Mouse (Mus musculus) ZHBTc4 (cell line): ENCODE measurements around the gene Cacna1e.

Experiments
- DNase-seq: peaks from one replicate; pipeline ENCODE4 v3.0.0-alpha.2; 2011; ENCODE audit warnings: low read depth, low spot score

The Cacna1e gene

DNA sequence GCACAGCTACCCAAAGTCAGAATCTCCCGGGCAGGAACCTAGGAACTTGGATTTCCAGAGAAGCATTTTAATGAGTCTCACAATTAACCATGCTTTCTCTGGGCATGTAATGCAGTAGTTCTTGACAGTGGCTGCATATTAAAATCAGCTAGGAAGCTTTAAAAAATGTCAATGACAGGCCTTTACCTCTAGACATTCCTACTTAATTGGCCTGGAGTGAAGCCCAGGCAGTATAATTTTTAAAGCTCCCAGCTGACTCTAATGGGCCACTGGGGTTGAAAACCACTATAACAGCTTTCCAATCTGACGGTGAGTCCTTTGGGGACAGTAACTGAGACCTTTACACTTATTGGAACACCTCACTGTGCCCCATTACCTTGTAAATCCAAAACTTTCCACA, 251.4 kb downstream of the Cacna1e start:
- DNase-seq, result no peak

DNA sequence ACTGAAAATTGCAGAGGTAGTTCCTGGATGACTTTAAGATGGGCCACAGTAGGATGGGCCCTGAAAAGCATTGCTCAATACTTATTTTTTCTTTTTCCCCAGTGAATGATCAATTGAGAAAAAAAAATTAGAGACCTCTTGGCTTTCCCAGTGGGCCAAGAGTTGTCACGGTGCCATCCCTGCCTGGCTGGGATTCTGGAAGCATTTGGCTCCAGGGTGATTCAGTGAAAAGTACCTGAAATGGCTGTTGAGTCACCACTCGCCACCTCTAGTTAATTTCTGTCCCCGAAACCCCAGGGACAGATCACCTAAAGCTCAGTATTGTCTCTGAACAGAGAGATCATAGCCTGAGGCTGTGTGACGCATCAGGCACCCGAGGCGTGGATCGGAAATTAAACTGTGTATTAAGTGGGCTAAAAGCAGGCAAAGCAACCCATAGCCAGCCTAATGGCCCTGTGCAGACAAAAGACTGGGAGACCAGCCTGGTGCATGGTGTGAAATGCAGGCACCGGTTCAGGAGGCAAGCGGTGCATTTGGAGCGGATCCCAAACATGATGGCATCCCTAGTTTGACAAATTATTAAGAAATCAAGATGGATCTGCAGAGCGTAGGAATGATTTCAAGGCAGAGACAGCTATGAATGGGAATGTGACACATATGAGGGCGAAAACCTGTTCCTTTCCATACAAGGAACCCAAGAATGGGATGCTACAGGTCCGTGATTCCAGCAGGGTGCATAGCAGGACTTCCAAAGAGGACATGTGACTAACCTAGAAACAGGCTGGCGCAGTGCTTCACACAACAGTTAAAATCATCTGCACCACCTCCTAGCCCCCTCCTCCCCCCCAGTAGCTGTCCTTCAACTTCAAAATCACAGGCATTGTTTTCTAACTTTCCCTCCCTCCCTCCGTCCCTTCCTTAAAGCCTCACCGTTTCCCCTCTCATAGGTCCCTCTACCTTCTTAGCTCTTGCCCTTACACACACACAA, 261.3 kb downstream of the Cacna1e start:
- DNase-seq, result no peak

DNA sequence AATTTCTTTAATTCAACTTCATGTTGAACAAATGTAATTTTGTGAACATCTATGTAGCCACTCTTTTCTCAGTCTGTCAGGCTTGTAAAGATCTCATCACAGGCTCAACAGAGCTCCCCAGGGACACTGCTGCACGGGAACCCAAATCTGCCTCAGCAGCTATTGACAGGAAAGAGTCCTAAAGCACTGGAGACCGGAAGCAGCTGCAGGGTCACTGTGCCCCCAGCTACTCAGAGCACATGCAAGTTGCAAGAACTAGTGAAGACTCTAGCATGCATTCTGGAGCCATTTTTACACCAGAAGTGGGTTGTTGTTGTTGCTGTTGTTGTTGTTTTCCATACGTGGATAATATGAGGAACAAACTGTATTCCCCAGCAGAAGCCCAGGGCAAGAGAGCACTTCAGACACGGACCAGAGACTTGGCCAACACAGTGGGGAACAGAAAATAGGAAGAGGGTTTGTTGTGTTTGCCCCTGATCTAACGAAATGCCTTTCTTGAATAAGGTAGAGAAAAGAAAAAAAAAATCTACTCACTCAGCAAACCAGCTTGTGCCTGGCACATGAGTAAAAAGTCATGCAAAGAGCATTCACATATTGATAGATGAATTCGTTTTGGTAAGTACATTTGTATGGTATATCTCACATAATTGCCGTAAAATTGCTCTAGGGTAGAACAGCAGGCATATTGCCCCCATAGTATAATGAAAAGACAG, 266.4 kb downstream of the Cacna1e start:
- no peak for DNase-seq

DNA sequence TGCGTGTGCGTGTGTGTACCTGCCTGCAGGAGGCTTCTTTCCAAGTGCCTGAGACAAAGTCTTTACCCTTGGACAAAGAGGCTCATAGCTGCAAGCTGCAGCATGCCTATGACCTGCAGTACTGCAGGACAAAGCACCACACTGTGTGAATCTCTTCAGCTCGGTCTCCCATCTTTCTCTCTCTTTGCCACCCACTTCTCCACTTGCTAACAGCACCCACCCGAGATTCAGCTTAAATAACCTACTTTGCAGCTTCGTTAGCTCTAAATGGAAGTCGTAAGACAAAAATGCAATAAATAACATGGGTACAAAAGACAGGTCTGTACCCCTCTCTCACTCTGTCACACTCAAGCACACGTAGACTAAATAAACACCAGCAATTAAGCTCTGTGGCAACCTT, 268.5 kb downstream of the Cacna1e start:
- DNase-seq, result no peak

DNA sequence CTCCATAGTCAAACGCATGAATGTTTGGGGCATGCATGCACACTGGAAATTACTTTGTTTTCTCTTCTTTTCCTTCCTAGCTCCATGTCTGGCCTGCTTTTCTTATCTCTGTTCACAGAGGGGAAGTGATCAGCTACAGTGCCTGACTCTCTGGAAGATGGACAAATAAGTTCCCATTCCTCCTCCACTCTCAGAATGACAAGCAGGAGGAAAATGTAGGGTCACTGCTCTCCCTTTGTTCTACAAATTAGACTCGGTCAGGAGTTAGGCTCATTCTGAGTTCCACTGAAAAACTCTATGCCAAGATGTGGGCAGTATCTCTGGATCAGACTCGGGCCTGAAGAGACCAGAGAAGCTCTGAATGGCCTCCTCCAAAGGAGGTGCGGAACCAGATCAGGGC, 275.8 kb downstream of the Cacna1e start:
- DNase-seq, result no peak

DNA sequence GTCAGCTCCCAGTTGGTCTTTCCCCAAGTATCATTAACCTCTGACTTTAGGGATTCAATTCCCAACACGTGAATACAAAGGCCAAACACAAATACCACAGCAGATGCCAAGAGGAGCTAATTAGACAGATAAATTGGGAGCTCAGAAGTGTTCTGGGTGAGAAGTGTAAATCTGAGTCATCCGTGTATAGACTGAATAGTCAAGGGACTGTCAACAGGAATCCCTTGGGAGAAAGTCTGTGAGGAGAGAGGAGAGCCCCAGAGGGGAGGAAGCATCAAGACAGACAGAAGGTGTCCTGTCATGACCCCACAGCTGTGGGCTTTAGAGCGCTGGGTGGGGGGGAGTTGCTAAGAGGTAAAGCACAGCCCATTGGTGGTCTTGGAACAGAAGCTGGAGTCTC, 276.9 kb downstream of the Cacna1e start:
- DNase-seq, result no peak

DNA sequence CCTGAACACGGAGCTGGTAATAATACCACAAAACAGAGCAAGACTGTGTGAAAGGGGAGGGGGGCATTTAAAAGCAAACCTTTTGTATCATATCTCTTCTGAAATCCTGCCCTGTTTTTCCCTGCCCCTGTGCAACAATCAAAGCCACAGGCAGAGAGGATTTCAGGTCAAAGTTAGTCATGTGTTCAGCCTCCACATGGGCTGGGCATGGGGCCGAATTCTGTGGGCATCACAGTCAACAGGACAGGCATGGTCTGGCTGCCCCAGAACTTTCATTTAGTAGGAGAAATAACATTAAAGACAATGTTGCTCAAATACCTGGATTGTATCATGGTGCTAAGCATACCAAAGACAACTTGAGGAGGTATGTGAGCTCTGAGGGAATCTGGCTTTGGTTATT, 278.7 kb downstream of the Cacna1e start:
- DNase-seq, result no peak

DNA sequence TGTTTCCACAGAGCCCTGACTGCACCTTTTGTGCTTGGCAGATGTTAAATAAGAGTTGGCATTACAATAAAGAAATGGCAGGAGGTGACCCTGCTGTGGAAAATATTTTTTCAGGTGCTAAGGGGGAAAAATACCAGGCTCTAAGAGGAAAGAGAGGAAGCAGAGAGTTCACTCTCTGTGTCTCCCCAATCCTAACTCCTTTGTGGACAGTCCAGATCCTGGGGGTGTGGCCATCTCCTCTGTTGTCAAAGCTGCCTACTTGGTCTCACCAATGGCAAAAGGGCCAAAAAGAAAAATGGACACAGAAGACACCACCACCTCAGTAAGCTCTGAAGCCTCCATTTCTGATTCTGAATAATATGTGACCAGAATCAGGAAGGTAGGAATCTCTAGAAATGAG, 280.5 kb downstream of the Cacna1e start:
- no peak for DNase-seq

DNA sequence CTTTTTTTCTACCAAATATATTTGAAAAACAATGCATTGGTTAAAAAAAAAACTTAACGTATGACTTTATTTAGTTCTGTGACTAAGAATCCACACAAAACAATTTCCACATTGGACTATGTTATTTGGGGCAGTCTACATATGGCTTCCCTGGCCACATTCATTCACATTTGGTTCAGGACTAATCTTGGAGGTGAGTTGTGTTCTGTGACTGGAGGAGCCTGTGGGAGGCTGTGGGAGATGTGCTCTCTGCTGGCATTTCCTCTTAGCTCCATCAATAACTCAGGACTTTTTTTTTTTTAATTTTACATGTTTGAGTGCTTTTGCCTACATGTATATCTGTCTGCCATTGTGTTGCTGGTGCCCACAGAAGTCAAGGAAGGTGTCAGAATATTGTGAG, 281.8 kb downstream of the Cacna1e start:
- DNase-seq, result no peak

DNA sequence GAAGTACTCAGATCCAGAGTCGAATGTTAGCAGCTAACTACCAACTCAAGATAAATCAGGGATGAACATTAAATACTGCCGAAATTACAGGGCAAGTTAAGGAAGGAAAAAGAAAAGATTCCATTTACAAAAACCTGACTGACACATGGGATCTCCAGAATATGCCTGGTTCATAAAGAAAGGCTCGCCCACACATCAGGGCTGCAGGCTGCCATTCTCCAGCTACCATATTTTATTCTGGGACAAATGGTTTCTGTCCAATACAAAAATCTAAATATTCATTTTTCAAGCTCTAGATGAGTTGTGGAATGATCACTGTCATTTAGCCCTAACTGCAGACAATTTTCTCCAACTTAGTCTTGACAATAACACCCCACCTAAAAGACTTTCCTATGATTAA, 301.8 kb downstream of the Cacna1e start:
- DNase-seq, result no peak

DNA sequence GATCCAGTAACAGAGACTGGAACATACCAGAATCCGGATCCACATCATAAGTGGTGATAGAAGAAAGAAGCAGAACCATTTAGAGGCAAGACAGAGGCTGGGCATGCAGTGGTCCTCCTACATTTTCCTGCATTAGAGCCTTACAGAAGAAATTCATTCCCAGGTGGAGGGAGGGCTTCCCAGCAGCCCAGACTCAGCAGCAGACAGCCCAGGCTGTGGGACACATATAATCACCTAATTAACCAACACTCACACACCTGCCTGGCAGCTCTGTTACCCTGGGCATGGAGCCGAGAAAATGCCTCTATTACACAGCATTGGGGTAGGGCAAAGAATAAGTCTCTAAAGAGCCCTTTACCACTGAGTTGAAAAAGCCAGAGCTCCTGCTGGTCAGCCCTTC, 304.4 kb downstream of the Cacna1e start:
- no peak for DNase-seq

DNA sequence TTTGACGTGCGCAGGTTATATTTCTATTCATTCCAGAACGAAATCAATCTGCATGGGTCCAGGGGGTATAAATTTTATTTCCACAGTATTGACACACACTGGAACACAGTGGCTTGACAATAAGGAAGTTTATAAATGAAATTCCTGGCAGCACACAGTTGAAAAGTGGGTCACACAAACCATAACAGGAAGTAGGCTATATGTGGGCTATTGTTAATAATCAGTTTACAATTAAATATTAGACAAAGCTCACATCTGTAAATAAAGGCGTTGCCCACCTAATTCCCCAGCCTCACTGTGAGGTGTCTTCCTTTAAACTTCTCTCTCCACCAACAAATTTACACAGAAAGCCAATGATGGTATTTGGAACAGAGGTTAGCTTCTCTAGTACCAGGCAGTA, 305.6 kb downstream of the Cacna1e start:
- no peak for DNase-seq

DNA sequence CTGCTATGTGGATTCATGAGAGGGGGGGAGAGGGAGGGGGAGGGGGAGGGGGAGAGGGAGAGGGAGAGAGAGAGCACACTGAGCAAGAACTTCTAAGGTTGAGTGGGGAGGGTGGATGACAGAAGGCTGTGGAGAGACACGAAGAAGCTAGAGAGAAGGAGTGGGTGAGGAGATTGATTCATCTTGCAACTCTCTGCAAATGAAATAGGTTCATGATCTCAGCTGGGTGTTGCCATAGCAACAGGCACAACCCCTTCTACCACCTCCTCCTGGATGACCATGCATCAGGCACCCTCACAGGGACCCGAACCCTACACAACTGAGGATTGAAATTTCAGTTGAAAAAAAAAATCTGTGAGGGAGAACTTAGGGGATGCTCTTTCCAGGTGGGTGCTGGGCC, 307.9 kb downstream of the Cacna1e start:
- DNase-seq, result no peak

DNA sequence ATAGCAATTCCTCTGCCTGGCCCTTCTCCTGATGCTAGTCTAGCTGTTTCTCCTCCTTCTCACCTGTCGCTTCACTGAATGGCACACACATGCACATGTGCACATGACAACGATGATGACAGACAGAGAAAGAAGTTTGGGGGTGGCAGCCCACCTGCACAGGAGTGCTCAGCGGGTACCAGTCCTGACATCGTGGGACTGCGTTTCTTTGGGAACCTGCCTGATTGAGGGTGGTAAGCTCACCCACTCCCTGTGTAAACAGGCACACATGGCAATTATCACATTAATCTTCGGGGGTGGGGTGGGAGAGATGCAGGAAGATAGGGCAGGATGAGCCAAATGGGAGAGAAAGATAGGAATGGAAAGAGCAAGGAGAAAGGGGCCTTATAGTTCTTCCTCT, 318.3 kb downstream of the Cacna1e start:
- DNase-seq, result no peak

DNA sequence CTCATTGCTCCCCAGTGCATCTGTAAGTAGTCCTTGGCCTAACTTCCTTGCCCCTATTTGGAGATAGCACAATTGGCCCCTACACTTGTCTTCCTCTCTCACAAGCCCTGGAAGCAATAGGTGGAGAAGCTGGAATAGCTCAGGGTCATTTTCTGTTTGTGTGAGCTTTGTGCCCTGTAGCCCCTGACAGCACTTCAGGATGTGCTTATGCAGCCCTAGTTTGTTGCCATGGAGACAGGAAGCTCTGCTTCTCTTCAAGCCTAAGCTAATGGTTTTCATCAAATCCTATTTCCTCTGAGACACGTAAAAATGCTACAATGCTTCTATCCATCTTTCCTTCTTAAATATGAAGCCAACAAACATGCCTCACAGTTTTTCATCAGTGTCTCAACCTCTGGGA, 328.5 kb downstream of the Cacna1e start:
- no peak for DNase-seq

DNA sequence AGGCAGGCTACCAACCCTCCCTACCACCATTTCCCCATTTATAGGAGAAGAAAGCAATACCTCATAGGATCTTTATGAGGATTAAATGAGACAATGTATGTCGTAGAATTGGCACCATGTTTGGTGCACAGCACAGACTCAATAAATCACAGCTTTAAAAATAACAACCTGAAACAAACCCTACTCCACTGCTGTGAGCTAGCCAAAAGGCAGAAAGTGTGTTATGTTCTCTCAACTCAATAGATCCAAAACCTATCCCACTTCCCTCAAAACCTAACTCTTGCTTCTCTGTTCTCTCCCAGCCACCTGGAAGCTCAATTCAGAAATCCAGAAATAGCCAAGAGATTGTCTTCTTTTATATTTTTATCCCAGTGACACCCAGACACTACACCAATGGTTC, 331.2 kb downstream of the Cacna1e start:
- no peak for DNase-seq

DNA sequence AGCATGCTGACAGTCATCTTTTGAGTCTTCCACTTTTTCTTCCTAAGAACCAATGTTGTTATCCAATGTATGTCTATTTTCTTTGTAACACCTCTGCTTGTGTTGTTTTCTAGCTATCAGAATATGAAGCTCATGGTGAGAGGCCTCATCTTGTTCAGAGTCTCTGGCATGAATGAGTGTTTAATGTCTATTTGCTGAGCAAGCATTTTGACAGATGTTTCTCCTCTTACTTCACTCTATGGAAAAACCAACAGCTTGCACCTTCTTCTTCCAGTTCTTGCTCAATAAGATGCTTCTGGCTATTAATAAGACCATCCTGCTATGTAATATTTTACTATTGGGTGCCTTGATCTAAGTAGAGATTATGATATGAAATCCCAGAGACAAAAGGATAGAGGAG, 346.9 kb downstream of the Cacna1e start:
- DNase-seq, result no peak

DNA sequence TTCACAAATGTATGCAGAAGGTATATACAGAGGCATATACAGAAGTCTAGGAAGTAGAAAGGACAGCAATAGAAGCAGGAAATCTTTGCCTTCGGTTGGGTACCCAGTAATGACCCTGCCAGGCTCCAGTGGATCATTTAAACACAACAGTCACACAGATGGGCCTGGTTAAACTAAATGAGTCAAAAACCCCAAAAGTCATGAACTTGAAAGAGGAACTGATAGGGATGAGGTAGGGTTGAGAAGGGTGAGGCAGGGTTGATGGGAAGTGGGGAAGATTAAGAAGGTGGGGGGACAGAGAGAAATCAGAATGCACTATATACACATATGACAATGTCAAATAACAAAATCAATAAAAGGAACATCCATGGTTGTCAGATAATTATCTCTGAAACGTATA, 347.5 kb downstream of the Cacna1e start:
- DNase-seq, result no peak

DNA sequence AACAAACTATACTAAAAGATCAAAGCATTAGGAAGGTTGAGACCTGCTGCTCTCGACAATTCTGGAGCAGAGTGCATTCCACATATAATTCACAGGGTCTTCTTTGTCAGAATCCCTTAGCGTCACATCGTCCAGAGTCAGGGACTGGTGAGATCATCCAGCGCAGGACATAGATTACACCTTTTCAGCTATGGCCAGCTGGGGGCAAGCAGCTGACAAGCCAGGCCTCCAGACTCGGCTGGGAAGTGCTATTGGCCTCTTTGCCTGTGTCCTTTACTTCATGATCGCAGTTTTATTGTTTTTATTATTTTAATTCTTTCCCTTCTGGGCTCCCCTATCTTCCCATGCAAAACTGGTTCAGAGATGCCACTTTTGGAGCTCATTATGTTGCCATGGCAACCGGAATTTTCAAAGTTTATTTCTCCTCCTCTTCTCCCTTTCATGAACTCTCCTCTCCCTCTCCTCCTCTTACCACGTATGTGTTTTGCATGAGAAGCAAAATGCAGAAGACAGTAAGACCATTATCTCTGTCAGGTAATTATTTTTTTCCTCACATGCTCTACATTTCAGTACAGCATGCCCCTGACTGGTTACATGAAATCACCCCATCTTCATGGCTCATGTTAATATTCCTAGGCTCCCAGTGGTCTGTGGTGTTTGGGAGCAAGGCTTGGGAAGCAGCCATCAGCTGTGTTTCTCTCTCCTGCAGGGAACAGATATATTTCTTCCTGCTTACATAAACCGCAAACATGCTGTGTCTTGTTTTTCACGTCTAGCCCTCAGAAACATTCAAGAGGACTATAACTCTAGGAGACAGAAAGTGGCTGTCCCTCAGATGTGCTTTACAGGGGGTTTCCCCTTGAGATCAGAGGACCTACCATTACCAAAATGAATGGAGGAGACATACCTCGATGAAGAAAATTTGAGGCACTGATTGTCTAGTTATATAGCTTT, 351.0 kb downstream of the Cacna1e start:
- no peak for DNase-seq

DNA sequence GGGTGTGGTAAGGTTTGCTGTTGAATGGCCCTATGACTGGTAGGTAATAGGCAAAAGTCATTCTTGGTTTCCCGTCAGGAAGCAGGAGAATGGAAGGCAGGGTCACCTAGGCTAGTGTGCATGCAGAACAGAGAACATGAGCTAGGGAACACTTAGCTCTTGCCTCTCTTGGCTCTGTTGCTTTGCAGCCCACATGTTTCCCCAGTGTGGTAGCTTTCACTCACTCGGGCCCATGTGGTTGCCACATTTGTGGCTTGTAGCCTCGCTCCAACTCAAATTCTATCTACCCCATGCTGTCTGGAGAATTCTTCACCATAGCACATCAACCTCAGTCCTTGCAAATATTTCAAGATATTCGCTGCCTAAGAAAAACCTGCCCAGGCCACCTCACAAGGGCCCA, 354.6 kb downstream of the Cacna1e start:
- no peak for DNase-seq

DNA sequence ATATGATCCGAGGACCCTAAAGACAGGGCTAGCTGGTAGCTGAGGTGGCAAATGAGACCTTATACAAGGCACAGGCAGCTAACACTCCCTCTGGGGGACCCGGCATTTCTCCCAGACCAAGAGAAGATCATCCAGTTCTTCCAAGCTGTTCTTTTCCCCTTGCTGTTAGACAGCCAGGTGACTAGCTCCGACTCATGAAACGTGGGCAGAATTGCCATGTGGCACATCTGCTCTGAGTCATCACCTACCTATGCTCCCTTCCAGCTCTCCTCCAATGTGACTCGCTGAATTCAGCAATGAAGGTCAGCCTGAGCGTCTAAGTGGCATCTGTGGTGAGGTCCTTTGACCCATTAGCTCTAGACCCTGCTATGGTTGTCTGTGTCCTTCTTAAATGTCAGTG, 355.5 kb downstream of the Cacna1e start:
- DNase-seq, result no peak

DNA sequence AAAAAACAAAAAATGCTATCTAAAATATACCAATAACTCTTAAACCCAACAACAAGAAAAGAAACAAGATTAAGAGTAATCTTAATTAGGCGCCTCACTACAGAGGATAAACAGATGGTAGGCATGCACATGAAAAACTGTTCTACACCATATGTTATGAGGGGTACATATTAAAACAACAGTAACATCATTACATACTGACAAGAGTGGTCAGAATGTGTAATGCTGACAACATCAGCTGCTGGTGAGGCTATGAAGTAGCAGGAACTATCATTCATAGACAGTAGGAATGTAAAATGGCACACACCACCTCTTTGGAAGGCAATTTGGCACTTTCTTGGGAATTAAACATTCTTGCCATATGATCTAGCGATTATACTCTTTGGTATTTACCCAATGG, 363.6 kb downstream of the Cacna1e start:
- DNase-seq, result no peak
